Mouse (Mus musculus): ENCODE measurements around the gene H6pd. TPM values are rescaled to one million over a fixed set of nuclear protein-coding genes. Genes with fewer than 3 reads are reported as not detected.

The H6pd gene
- polyA plus RNA-seq, 1 experiment from 2014 or later: 12.7 TPM

DNA sequence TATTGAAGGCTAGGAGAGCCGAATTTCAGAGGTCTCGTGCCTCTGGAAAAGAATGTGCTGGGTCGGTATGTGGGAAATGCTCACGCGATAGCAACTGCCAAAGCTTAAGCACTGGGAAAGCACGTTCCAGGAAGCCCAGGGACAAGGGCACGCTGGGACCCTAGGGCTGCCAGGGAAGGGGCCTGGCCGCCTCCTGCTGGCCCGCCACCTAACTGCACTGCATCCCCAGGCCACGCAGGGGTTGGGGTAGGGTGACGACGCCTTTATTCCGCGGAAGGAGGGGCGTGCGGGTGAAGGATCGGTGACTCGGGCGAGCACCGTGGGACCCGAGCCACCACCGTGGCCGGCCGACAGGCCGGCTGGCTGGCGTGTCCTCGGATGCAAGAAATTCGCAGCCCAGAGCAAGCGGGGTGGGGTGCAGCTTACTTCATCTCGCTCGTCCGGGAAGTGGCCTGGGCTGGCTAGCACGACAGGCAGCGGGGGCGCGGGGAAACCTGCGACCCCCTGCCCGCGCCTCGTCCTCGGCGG, 434 bp downstream of the H6pd start:
- H3K4me2 ChIP-seq: peak overlapping the region; percentile 77
- H3K9me3 ChIP-seq (replicated peaks): no peaks in the 10 kb centered on the region; the same call in 1 of the 2 replicates
- ATAC-seq (ENCODE audit: insufficient number of reproducible peaks, low FRiP score): peak; percentile 84
- H3K4me3 ChIP-seq: peak overlapping the region; percentile 72
- H3K9ac ChIP-seq: peak overlapping the region; percentile 86
- no peaks in the 10 kb centered on the region for H3K27me3 ChIP-seq (replicated peaks)
- H3K36me3 ChIP-seq: peaks cover 7% of the 10 kb centered on the region; the same call in 1 of the 2 replicates
- peaks cover 35% of the 10 kb centered on the region for H3K4me1 ChIP-seq (replicated peaks)
- WGBS: 0% methylated on average over 42 of the region's 42 CpGs
- peak overlapping the region; percentile 96 for H3K27ac ChIP-seq (ENCODE audit: poor library complexity, severe bottlenecking)

DNA sequence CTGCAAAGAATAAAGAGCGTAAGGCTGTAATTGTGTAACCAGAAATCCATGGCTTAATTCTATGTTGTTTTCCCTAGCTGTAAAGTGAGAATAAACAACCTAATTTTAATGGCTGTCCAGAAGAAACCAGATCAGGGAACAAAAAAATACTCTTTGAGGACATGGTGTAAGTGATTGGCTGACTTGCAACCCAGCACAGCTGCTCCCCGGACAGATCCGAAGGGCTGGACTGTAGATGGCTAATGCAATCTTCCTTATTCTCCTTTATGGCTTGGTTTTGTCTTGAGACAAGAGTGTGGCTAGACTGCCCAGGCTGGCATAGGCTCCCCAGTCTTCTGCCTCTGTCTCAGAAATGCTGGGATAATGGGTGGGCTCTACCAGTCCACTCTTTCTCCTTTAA, 1.4 kb downstream of the H6pd start:
- H3K4me3 ChIP-seq: no peak overlapping the region
- H3K27me3 ChIP-seq (replicated peaks): no peaks in the 10 kb centered on the region

DNA sequence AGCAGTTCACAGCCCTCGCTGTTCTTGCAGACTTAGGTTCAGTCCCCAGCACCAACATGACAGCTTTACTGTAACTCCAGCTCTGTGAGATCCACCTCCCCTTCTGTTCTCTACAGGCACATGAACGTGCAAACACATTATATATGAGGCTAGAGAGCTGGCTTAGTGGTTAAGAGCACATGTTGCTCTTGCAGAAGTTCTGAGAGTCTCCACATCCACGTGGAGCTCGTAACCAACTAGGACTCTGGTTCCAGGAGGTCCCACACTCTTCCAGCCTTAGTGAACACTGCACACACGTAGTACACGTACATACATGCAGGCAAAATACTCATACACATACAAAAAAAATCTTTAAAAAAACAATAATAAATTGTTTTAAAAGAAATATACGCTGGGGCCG, 1.8 kb downstream of the H6pd start:
- H3K27me3 ChIP-seq (replicated peaks): no peaks in the 10 kb centered on the region
- H3K4me2 ChIP-seq: no peak overlapping the region
- H3K27ac ChIP-seq (ENCODE audit: poor library complexity, severe bottlenecking): no peak overlapping the region
- H3K9ac ChIP-seq: no peak overlapping the region
- no peak overlapping the region for H3K4me3 ChIP-seq
- H3K36me3 ChIP-seq: peaks cover 7% of the 10 kb centered on the region; the same call in 1 of the 2 replicates
- peaks cover 43% of the 10 kb centered on the region for H3K4me1 ChIP-seq (replicated peaks)
- 78% methylated on average over 8 of the region's 8 CpGs for WGBS
- ATAC-seq (ENCODE audit: insufficient number of reproducible peaks, low FRiP score): no peak
- H3K9me3 ChIP-seq (replicated peaks): no peaks in the 10 kb centered on the region; the same call in 1 of the 2 replicates

More for the DNA sequence above, 1.4 kb downstream of the H6pd start:
- 91% methylated on average over 3 of the region's 3 CpGs for WGBS
- H3K9me3 ChIP-seq (replicated peaks): no peaks in the 10 kb centered on the region; the same call in 1 of the 2 replicates
- no peak overlapping the region for H3K9ac ChIP-seq
- peaks cover 43% of the 10 kb centered on the region for H3K4me1 ChIP-seq (replicated peaks)
- H3K27ac ChIP-seq (ENCODE audit: poor library complexity, severe bottlenecking): no peak overlapping the region
- ATAC-seq (ENCODE audit: insufficient number of reproducible peaks, low FRiP score): no peak
- 0 out of 2 replicates have a peak overlapping the region, but pooled peaks have one; percentile 77 for H3K4me2 ChIP-seq
- H3K36me3 ChIP-seq: peaks cover 7% of the 10 kb centered on the region; the same call in 1 of the 2 replicates

- no peak overlapping the region for H3K9ac ChIP-seq
- no peak for ATAC-seq (ENCODE audit: insufficient number of reproducible peaks, low FRiP score)
- no peak overlapping the region for H3K27ac ChIP-seq (ENCODE audit: poor library complexity, severe bottlenecking)
- 81% methylated on average over 21 of the region's 21 CpGs for WGBS
- H3K27me3 ChIP-seq (replicated peaks): no peaks in the 10 kb centered on the region
- H3K4me1 ChIP-seq (replicated peaks): peaks cover 45% of the 10 kb centered on the region
- no peak overlapping the region for H3K4me2 ChIP-seq
- H3K9me3 ChIP-seq (replicated peaks): no peaks in the 10 kb centered on the region; the same call in 1 of the 2 replicates
- peaks cover 7% of the 10 kb centered on the region; the same call in 1 of the 2 replicates for H3K36me3 ChIP-seq
- H3K4me3 ChIP-seq: no peak overlapping the region
These were observed 2.5 kb downstream of the H6pd start for GRCm38 (mm10) chr4:150006122-150006854.

GRCm38 (mm10) chr4:150005231-150005630, 3.6 kb downstream of the H6pd start:
- no peak overlapping the region for H3K4me3 ChIP-seq
- no peaks in the 10 kb centered on the region for H3K27me3 ChIP-seq (replicated peaks)
- 75% methylated on average over 10 of the region's 10 CpGs for WGBS
- no peak overlapping the region for H3K9ac ChIP-seq
- H3K27ac ChIP-seq (ENCODE audit: poor library complexity, severe bottlenecking): no peak overlapping the region
- no peaks in the 10 kb centered on the region; the same call in 1 of the 2 replicates for H3K9me3 ChIP-seq (replicated peaks)
- H3K36me3 ChIP-seq: peaks cover 7% of the 10 kb centered on the region; the same call in 1 of the 2 replicates
- H3K4me2 ChIP-seq: no peak overlapping the region
- no peak for ATAC-seq (ENCODE audit: insufficient number of reproducible peaks, low FRiP score)
- H3K4me1 ChIP-seq (replicated peaks): peaks cover 56% of the 10 kb centered on the region

DNA sequence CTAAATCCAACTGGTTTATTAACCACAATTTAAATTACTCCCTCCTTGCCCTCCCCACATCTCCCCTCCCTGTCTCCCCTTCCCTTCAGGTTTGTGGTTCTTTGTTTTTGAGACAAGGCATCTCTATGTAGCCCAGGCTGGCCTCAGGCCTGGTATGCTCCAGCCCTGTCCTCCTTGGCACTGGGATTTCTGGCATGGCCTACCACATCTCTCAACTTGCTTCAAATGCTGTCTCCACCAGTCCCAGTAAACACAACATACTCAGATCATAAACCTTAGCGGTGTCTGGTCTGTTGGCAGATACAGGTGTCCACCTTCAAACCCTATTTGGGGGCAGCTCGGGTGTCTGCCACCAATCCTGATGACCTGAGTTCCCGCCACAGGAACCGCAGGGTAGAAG, 5.2 kb downstream of the H6pd start:
- Histone ChIP-seq H3K27me3 (replicated peaks) (no peaks in the 10 kb centered on the region), H3K4me2 (no peak overlapping the region), H3K9me3 (replicated peaks) (no peaks in the 10 kb centered on the region; the same call in 1 of the 2 replicates), H3K27ac (ENCODE audit: poor library complexity, severe bottlenecking) (no peak overlapping the region), H3K9ac (no peak overlapping the region), H3K4me1 (replicated peaks) (peaks cover 51% of the 10 kb centered on the region), H3K36me3 (peaks cover 7% of the 10 kb centered on the region; the same call in 1 of the 2 replicates), H3K4me3 (no peak overlapping the region)
- WGBS: 95% methylated on average over 4 of the region's 4 CpGs
- ATAC-seq (ENCODE audit: insufficient number of reproducible peaks, low FRiP score): no peak

- Histone ChIP-seq H3K9ac (no peak overlapping the region), H3K27me3 (replicated peaks) (no peaks in the 10 kb centered on the region), H3K9me3 (replicated peaks) (no peaks in the 10 kb centered on the region; the same call in 1 of the 2 replicates), H3K36me3 (peaks cover 7% of the 10 kb centered on the region; the same call in 1 of the 2 replicates), H3K4me3 (no peak overlapping the region), H3K4me1 (replicated peaks) (peaks cover 50% of the 10 kb centered on the region), H3K27ac (ENCODE audit: poor library complexity, severe bottlenecking) (no peak overlapping the region), H3K4me2 (no peak overlapping the region)
- no peak for ATAC-seq (ENCODE audit: insufficient number of reproducible peaks, low FRiP score)
- WGBS: 55% methylated on average over 7 of the region's 7 CpGs
These were observed 5.7 kb downstream of the H6pd start for GRCm38 (mm10) chr4:150003021-150003580.

DNA sequence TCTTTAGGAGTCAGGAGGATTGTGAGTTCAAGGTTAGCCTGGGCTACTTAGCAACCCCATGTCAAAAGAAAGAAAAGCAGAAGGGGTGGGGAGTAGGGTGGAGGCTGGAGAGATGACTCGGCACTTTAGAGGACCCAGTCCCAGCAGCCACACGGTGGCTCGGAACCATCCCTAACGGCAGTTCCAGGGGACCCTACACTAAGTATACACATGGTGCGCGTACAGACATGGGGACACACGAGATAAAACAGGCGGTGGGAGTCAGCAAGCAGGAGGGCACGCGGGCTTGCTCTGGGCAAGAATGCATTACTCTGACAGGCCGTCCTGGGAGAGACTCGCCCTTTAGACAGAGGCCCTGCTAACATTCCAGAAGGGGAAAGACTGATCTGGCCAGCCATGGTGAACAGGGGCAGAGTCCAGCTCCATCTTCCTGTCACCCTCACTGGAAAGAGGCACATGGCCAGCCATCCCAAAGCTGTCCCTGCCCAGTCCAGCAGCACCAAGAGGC, 6.7 kb downstream of the H6pd start:
- H3K9ac ChIP-seq: 0 out of 2 replicates have a peak overlapping the region, but pooled peaks have one; percentile 2
- H3K4me1 ChIP-seq (replicated peaks): peaks cover 44% of the 10 kb centered on the region
- H3K27me3 ChIP-seq (replicated peaks): no peaks in the 10 kb centered on the region
- peak overlapping the region; percentile 22; the same call in 1 of the 2 replicates for H3K4me2 ChIP-seq
- H3K36me3 ChIP-seq: peaks cover 7% of the 10 kb centered on the region; the same call in 1 of the 2 replicates
- WGBS: 30% methylated on average over 12 of the region's 12 CpGs
- no peaks in the 10 kb centered on the region; the same call in 1 of the 2 replicates for H3K9me3 ChIP-seq (replicated peaks)
- no peak for ATAC-seq (ENCODE audit: insufficient number of reproducible peaks, low FRiP score)
- H3K27ac ChIP-seq (ENCODE audit: poor library complexity, severe bottlenecking): peak overlapping the region; percentile 29; the same call in 1 of the 2 replicates
- H3K4me3 ChIP-seq: no peak overlapping the region

- H3K9ac ChIP-seq: no peak overlapping the region
These were observed 7.5 kb downstream of the H6pd start for GRCm38 (mm10) chr4:150001221-150001860.

DNA sequence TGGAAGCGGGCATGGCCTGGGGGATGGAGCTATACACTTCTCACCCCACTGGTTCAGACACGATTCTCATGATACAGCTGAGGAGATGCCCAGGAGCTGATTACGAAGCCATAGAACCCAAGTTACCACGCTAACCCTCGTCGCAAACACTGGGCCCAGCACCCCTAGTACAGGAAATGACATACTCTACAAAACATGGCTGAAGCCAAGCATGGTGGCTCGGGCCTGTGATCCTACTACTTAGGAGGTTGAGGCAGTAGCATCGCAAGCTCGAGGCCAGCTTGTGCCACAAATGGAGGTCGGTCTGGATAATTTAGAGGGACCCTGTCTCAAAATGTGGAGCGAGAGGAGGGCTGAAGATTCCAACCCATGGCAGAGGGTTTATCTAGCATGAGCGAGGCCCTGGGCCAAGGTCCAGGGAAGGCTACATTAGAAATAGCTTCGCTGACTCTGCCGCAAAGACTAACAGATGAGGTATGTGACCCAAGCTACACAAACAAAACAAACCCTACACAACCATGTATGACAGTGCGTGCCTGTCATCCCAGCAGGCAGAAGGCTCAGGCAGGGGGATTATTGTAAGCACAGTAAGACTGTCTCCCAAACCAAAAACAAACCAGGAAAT, 8.8 kb downstream of the H6pd start:
- WGBS: 81% methylated on average over 15 of the region's 15 CpGs
- Histone ChIP-seq H3K4me1 (replicated peaks) (peaks cover 49% of the 10 kb centered on the region), H3K4me3 (no peak overlapping the region), H3K9me3 (replicated peaks) (no peaks in the 10 kb centered on the region; the same call in 1 of the 2 replicates), H3K27me3 (replicated peaks) (no peaks in the 10 kb centered on the region), H3K9ac (no peak overlapping the region), H3K4me2 (no peak overlapping the region), H3K36me3 (no peaks in the 10 kb centered on the region), H3K27ac (ENCODE audit: poor library complexity, severe bottlenecking) (no peak overlapping the region)
- no peak for ATAC-seq (ENCODE audit: insufficient number of reproducible peaks, low FRiP score)

More at GRCm38 (mm10) chr4:150001221-150001860, 7.5 kb downstream of the H6pd start:
- peak overlapping the region; percentile 29; the same call in 1 of the 2 replicates for H3K27ac ChIP-seq (ENCODE audit: poor library complexity, severe bottlenecking)
- H3K4me1 ChIP-seq (replicated peaks): peaks cover 49% of the 10 kb centered on the region
- H3K4me3 ChIP-seq: no peak overlapping the region
- H3K4me2 ChIP-seq: no peak overlapping the region
- WGBS: 53% methylated on average over 10 of the region's 10 CpGs
- ATAC-seq (ENCODE audit: insufficient number of reproducible peaks, low FRiP score): no peak
- no peaks in the 10 kb centered on the region for H3K27me3 ChIP-seq (replicated peaks)
- no peaks in the 10 kb centered on the region; the same call in 1 of the 2 replicates for H3K9me3 ChIP-seq (replicated peaks)
- H3K36me3 ChIP-seq: peaks cover 7% of the 10 kb centered on the region; the same call in 1 of the 2 replicates

All from heart, embryonic 12.5 days (tissue).